Mouse (Mus musculus) brown adipose tissue, adult 24 weeks (tissue): ENCODE results near the gene Selenos. TPM values are rescaled to one million over a fixed set of nuclear protein-coding genes. Genes with fewer than 3 reads are reported as not detected.

Experiments
- H3K27ac ChIP-seq: fragments of 200-500 bp; replicated peaks from 2 replicates; pipeline ENCODE4 v1.5.1; 2012; ENCODE audit warnings: low read depth, mild to moderate bottlenecking, low read length
- H3K4me1 ChIP-seq: fragments of 200-500 bp; 2 replicates; pipeline ENCODE4 v1.6.1; 2012; ENCODE audit warnings: low read length, mixed read lengths; ENCODE audit not compliant: control insufficient read depth, insufficient read depth, insufficient read length
- H3K4me3 ChIP-seq: fragments of 200-500 bp; 2 replicates; pipeline ENCODE4 v1.5.1; 2012; ENCODE audit warnings: low read depth, mild to moderate bottlenecking, low read length, moderate library complexity; ENCODE audit not compliant: insufficient read depth
- polyA plus RNA-seq: library from polyadenylated mRNA; stranded (reverse); fragments of >200 nt; gene quantifications from 2 replicates; pipeline ENCODE4 v1.2.4, GENCODE M21; 2012; ENCODE audit not compliant: missing spikeins, insufficient read depth, insufficient read length

Gene Selenos
- polyA plus RNA-seq, 1 experiment, result 48.0 TPM

- H3K4me1 ChIP-seq, result peaks cover 6% of the 10 kb centered on the region; the same call in 1 of the 2 replicates
- peak overlapping the region; percentile 79 for H3K4me3 ChIP-seq
- peak overlapping the region; percentile 68 for H3K27ac ChIP-seq
Measured at GRCm38 (mm10) chr7:66060066-66060956, 19.1 kb upstream of the Selenos start.

- peak overlapping the region; percentile 79 for H3K4me3 ChIP-seq
- no peak overlapping the region for H3K27ac ChIP-seq
- peaks cover 6% of the 10 kb centered on the region; the same call in 1 of the 2 replicates for H3K4me1 ChIP-seq
Measured at GRCm38 (mm10) chr7:66061057-66061456, 18.4 kb upstream of the Selenos start.

- Histone ChIP-seq H3K4me3 (no peak overlapping the region), H3K27ac (no peak overlapping the region), H3K4me1 (peaks cover 3% of the 10 kb centered on the region; the same call in 1 of the 2 replicates)
Measured at GRCm38 (mm10) chr7:66076411-66076810, 3.0 kb upstream of the Selenos start.

GRCm38 (mm10) chr7:66080231-66080613, 773 bp downstream of the Selenos start:
- Histone ChIP-seq H3K4me3 (peak overlapping the region; percentile 94), H3K27ac (no peak overlapping the region), H3K4me1 (peaks cover 3% of the 10 kb centered on the region; the same call in 1 of the 2 replicates)

GRCm38 (mm10) chr7:66083757-66084156, 4.3 kb downstream of the Selenos start:
- H3K4me1 ChIP-seq, result no peaks in the 10 kb centered on the region
- H3K27ac ChIP-seq, result no peak overlapping the region
- H3K4me3 ChIP-seq, result no peak overlapping the region

- Histone ChIP-seq H3K4me3 (no peak overlapping the region), H3K4me1 (no peaks in the 10 kb centered on the region), H3K27ac (no peak overlapping the region)
Measured at GRCm38 (mm10) chr7:66084546-66084945, 5.1 kb downstream of the Selenos start.

- H3K4me1 ChIP-seq, result no peaks in the 10 kb centered on the region
- no peak overlapping the region for H3K27ac ChIP-seq
- H3K4me3 ChIP-seq, result no peak overlapping the region
Measured at GRCm38 (mm10) chr7:66087652-66088051, 8.2 kb downstream of the Selenos start.

GRCm38 (mm10) chr7:66088077-66088476, 8.6 kb downstream of the Selenos start:
- H3K4me3 ChIP-seq, result no peak overlapping the region
- H3K27ac ChIP-seq, result no peak overlapping the region
- H3K4me1 ChIP-seq, result no peaks in the 10 kb centered on the region

- no peak overlapping the region for H3K27ac ChIP-seq
- H3K4me1 ChIP-seq, result no peaks in the 10 kb centered on the region
- no peak overlapping the region for H3K4me3 ChIP-seq
Measured at GRCm38 (mm10) chr7:66090676-66091190, 11.3 kb downstream of the Selenos start.

- no peak overlapping the region for H3K4me3 ChIP-seq
- no peaks in the 10 kb centered on the region for H3K4me1 ChIP-seq
- no peak overlapping the region for H3K27ac ChIP-seq
Measured at GRCm38 (mm10) chr7:66091553-66091952, 12.1 kb downstream of the Selenos start.

- Histone ChIP-seq H3K4me3 (no peak overlapping the region), H3K27ac (no peak overlapping the region), H3K4me1 (no peaks in the 10 kb centered on the region)
Measured at GRCm38 (mm10) chr7:66092656-66093055, 13.2 kb downstream of the Selenos start.

GRCm38 (mm10) chr7:66094141-66094540, 14.7 kb downstream of the Selenos start:
- no peak overlapping the region for H3K27ac ChIP-seq
- H3K4me1 ChIP-seq, result no peaks in the 10 kb centered on the region
- no peak overlapping the region for H3K4me3 ChIP-seq

GRCm38 (mm10) chr7:66098803-66099202, 19.4 kb downstream of the Selenos start:
- Histone ChIP-seq H3K27ac (no peak overlapping the region), H3K4me3 (no peak overlapping the region)

GRCm38 (mm10) chr7:66101866-66102265, 22.4 kb downstream of the Selenos start:
- Histone ChIP-seq H3K4me3 (no peak overlapping the region), H3K4me1 (peaks cover 3% of the 10 kb centered on the region; the same call in 1 of the 2 replicates), H3K27ac (no peak overlapping the region)

More at GRCm38 (mm10) chr7:66098803-66099202, 19.4 kb downstream of the Selenos start:
- no peaks in the 10 kb centered on the region for H3K4me1 ChIP-seq

GRCm38 (mm10) chr7:66104531-66104930, 25.1 kb downstream of the Selenos start:
- Histone ChIP-seq H3K4me1 (peaks cover 3% of the 10 kb centered on the region; the same call in 1 of the 2 replicates), H3K4me3 (no peak overlapping the region), H3K27ac (no peak overlapping the region)
